8 mouse cellular contexts compared by ENCODE assay signal in the genomic region with DNA sequence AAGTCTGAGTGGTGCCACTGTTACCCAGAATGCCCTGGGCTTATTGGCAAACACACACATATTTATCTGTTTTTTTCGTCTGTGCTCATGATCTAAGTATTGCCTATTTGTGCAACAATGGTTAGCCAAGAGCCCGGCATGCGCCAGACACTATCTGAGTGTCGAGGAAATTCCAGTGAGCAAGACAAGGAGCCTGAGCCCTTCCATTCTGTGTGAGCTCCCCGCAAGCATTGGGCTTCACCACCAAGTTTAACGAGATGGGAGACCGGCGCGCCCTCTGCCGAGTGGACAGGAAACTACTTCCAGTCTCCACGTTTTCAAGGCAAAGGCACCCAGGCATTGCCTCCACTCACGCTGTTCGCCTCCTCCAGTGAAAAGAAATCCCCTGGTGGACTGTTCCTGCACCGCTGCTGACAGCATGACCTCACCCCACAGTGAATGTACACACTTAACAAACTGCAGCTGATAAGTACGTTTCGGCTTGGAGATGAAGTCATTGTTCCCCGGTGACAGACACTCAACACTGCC. TPM values are rescaled to one million over a fixed set of nuclear protein-coding genes. Genes with fewer than 3 reads are reported as not detected.
DNase-seq lines count a peak whose midpoint lies in the region; ATAC-seq and TF ChIP-seq lines count a peak whose summit lies in the region.

No protein-coding gene starts in this region.

- H3K27me3 ChIP-seq in midbrain, embryonic 15.5 days (replicated peaks) = no peaks in the 10 kb centered on the region
- H3K27me3 ChIP-seq in forebrain, embryonic 12.5 days = no peaks in the 10 kb centered on the region

- no peak overlapping the region for H3K9ac ChIP-seq in midbrain, embryonic 15.5 days
- H3K9ac ChIP-seq in forebrain, embryonic 12.5 days = no peak overlapping the region

- no peak overlapping the region for H3K27ac ChIP-seq in left cerebral cortex, adult 2 months
- H3K27ac ChIP-seq in midbrain, embryonic 15.5 days = no peak overlapping the region
- H3K27ac ChIP-seq in forebrain, embryonic 12.5 days = no peak overlapping the region

- H3K4me2 ChIP-seq in midbrain, embryonic 15.5 days = no peak overlapping the region
- no peak overlapping the region for H3K4me2 ChIP-seq in forebrain, embryonic 12.5 days

- TF ChIP-seq CTCF in left cerebral cortex, adult 2 months (IDR thresholded peaks at IDR 0.05) = peak; percentile 49

- H3K4me1 ChIP-seq in midbrain, embryonic 15.5 days = no peaks in the 10 kb centered on the region
- no peaks in the 10 kb centered on the region for H3K4me1 ChIP-seq in forebrain, embryonic 12.5 days

- H3K4me3 ChIP-seq in left cerebral cortex, adult 2 months = no peak overlapping the region
- no peak overlapping the region for H3K4me3 ChIP-seq in midbrain, embryonic 15.5 days
- no peak overlapping the region for H3K4me3 ChIP-seq in forebrain, embryonic 12.5 days (replicated peaks)

- intact Hi-C loops in left cerebral cortex, adult 2 months (cut with DNase I) = no loop called here
- intact Hi-C loops in left cerebral cortex, postnatal 25 days (cut with DNase I) = no loop called here

- no peak for DNase-seq in left cerebral cortex, adult 2 months (ENCODE audit: extremely low spot score in 1 of 2, low spot score in 2 of 2)
- no peak for DNase-seq in left cerebral cortex, postnatal 25 days (ENCODE audit: low spot score in 2 of 2)
- DNase-seq in kidney, postnatal 4 days = peak; percentile 38 to 44
- peak; percentile 28 for DNase-seq in retina, embryonic 14.5 days (ENCODE audit: low spot score)

- no peaks in the 10 kb centered on the region for H3K36me3 ChIP-seq in midbrain, embryonic 15.5 days (replicated peaks)
- no peaks in the 10 kb centered on the region for H3K36me3 ChIP-seq in forebrain, embryonic 12.5 days (replicated peaks)

- ATAC-seq in activated CD4-positive, CD25-positive, alpha-beta regulatory T cell, adult 4 months = peak; percentile 72
- ATAC-seq in granulocyte monocyte progenitor cell, adult 5-6 weeks (replicated peaks; ENCODE audit: poor library complexity, severe bottlenecking) = peak; percentile 42
- no peak for ATAC-seq in midbrain, embryonic 15.5 days (replicated peaks)
- no peak for ATAC-seq in forebrain, embryonic 12.5 days (ENCODE audit: low FRiP score)

- H3K9me3 ChIP-seq in midbrain, embryonic 15.5 days = no peaks in the 10 kb centered on the region
- no peaks in the 10 kb centered on the region for H3K9me3 ChIP-seq in forebrain, embryonic 12.5 days

- WGBS in midbrain, embryonic 15.5 days = 81% methylated on average over 17 of the region's 17 CpGs
- 75% methylated on average over 17 of the region's 17 CpGs for WGBS in forebrain, embryonic 12.5 days

RNA-seq across cellular contexts. Expression of gene Stk38l, which starts 39.0 kb away (rescaled TPM):
- 10 to 100 TPM; 25.7 to 26.3 TPM for total RNA-seq in left cerebral cortex, adult 2 months (2021)
- total RNA-seq in left cerebral cortex, postnatal 25 days (2021) = 10 to 100 TPM; 23.4 to 23.6 TPM
- polyA plus RNA-seq in activated CD4-positive, CD25-positive, alpha-beta regulatory T cell, adult 4 months (2017; shearing (Covaris generic)) = 10 to 100 TPM; 17.6 to 23.5 TPM
- 1.9 and 5.9 TPM in 2 replicates for total RNA-seq in granulocyte monocyte progenitor cell, adult 5-6 weeks (2014; fragmentation: Nextera tagmentation)
- 1.2 and 6.1 TPM in 2 replicates for total RNA-seq in granulocyte monocyte progenitor cell, adult 5-6 weeks (2017)
- polyA plus RNA-seq in midbrain, embryonic 15.5 days (2015; fragmentation: Nextera tagmentation; extraction: Ambion mirVana) = 15.4 and 16.3 TPM in 2 replicates
- 17.6 TPM in 2 replicates for polyA plus RNA-seq in forebrain, embryonic 12.5 days (2016; fragmentation: Nextera tagmentation; extraction: Ambion mirVana)

RNA-seq across cellular contexts. Expression of gene Tm7sf3, which starts 43.2 kb away (rescaled TPM):
- 10 to 100 TPM; 26.4 to 27.4 TPM for total RNA-seq in left cerebral cortex, adult 2 months (2021)
- 10 to 100 TPM; 26.8 to 30.9 TPM for total RNA-seq in left cerebral cortex, postnatal 25 days (2021)
- 1 to 10 TPM; 2.5 to 4.7 TPM for polyA plus RNA-seq in activated CD4-positive, CD25-positive, alpha-beta regulatory T cell, adult 4 months (2017; shearing (Covaris generic))
- 73.5 and 89.1 TPM in 2 replicates for total RNA-seq in granulocyte monocyte progenitor cell, adult 5-6 weeks (2014; fragmentation: Nextera tagmentation)
- 104 and 107 TPM in 2 replicates for total RNA-seq in granulocyte monocyte progenitor cell, adult 5-6 weeks (2017)
- polyA plus RNA-seq in midbrain, embryonic 15.5 days (2015; fragmentation: Nextera tagmentation; extraction: Ambion mirVana) = 26.8 and 30.0 TPM in 2 replicates
- 26.0 and 29.6 TPM in 2 replicates for polyA plus RNA-seq in forebrain, embryonic 12.5 days (2016; fragmentation: Nextera tagmentation; extraction: Ambion mirVana)

RNA-seq across cellular contexts. Expression of gene Med21, which starts 43.5 kb away (rescaled TPM):
- 10 to 100 TPM; 44.1 to 44.8 TPM for total RNA-seq in left cerebral cortex, adult 2 months (2021)
- total RNA-seq in left cerebral cortex, postnatal 25 days (2021) = 10 to 100 TPM; 46.0 to 48.9 TPM
- 10 to 100 TPM; 66.6 to 70.2 TPM for polyA plus RNA-seq in activated CD4-positive, CD25-positive, alpha-beta regulatory T cell, adult 4 months (2017; shearing (Covaris generic))
- 214 and 275 TPM in 2 replicates for total RNA-seq in granulocyte monocyte progenitor cell, adult 5-6 weeks (2014; fragmentation: Nextera tagmentation)
- 240 and 246 TPM in 2 replicates for total RNA-seq in granulocyte monocyte progenitor cell, adult 5-6 weeks (2017)
- polyA plus RNA-seq in midbrain, embryonic 15.5 days (2015; fragmentation: Nextera tagmentation; extraction: Ambion mirVana) = 99.3 and 102 TPM in 2 replicates
- polyA plus RNA-seq in forebrain, embryonic 12.5 days (2016; fragmentation: Nextera tagmentation; extraction: Ambion mirVana) = 117 and 125 TPM in 2 replicates

Comparison
In these comparisons a context has a peak if more than half of its experiments do, and no peak if none do; other contexts are left out.
1. DNase-seq: peak in kidney, postnatal 4 days (2 of 2) and retina, embryonic 14.5 days (single experiment); none in left cerebral cortex, adult 2 months (0 of 2) and left cerebral cortex, postnatal 25 days (0 of 2).
2. ATAC-seq: peak in activated CD4-positive, CD25-positive, alpha-beta regulatory T cell, adult 4 months (single experiment) and granulocyte monocyte progenitor cell, adult 5-6 weeks (single experiment); none in midbrain, embryonic 15.5 days (single experiment) and forebrain, embryonic 12.5 days (single experiment).
3. RNA of gene Med21, which starts 43.5 kb away (total RNA-seq): 214 to 275 TPM in granulocyte monocyte progenitor cell, adult 5-6 weeks; 46.0 to 48.9 TPM in left cerebral cortex, postnatal 25 days and 44.1 to 44.8 TPM in left cerebral cortex, adult 2 months; every median in the first group is over 4 times any median in the second.